Mouse (Mus musculus) retina, adult 2 months (tissue): ENCODE results near the gene Mrps36.
A peak's percentile ranks its signal among the peaks of the same experiment; 100 is the strongest.
"Not testable (repeated sequence)": the region's sequence is repeated elsewhere in the genome, so short reads cannot be mapped to it uniquely, and the experiment has no call there.

Experiments used
- DNase-seq: peaks from one replicate; pipeline ENCODE4 v3.0.0-alpha.2; 2012; ENCODE audit warnings: low read depth, low spot score

Gene Mrps36

GRCm38 (mm10) chr13:100744036-100744744, at the start of gene Mrps36:
Gene Mrps36 (minus strand): TSS chr13:100744659.
- DNase-seq = peak; percentile 79

GRCm38 (mm10) chr13:100789083-100789482, 44.6 kb upstream of the Mrps36 start:
- DNase-seq = no peak

- not testable (repeated sequence) for DNase-seq
Observed at GRCm38 (mm10) chr13:100788057-100788456, 43.6 kb upstream of the Mrps36 start.

GRCm38 (mm10) chr13:100787316-100788010, 43.0 kb upstream of the Mrps36 start:
- no peak for DNase-seq

GRCm38 (mm10) chr13:100786414-100786867, 42.0 kb upstream of the Mrps36 start, which contains the start of gene Ccnb1:
Gene Ccnb1 (minus strand): TSS chr13:100786570.
- DNase-seq = peak; percentile 74

GRCm38 (mm10) chr13:100785806-100786413, 41.5 kb upstream of the Mrps36 start:
- no peak for DNase-seq

GRCm38 (mm10) chr13:100777491-100777890, 33.0 kb upstream of the Mrps36 start:
- DNase-seq = no peak

- DNase-seq = no peak
Observed at GRCm38 (mm10) chr13:100776710-100777109, 32.3 kb upstream of the Mrps36 start.

- no peak for DNase-seq
Observed at GRCm38 (mm10) chr13:100776056-100776419, 31.6 kb upstream of the Mrps36 start.

- peak; percentile 46 for DNase-seq
Observed at GRCm38 (mm10) chr13:100775252-100776055, 31.0 kb upstream of the Mrps36 start, which contains the start of gene Cenph. Gene Cenph (minus strand): TSS chr13:100775899.

- no peak for DNase-seq
Observed at GRCm38 (mm10) chr13:100774704-100775103, 30.2 kb upstream of the Mrps36 start.

- no peak for DNase-seq
Observed at GRCm38 (mm10) chr13:100755329-100755728, 10.9 kb upstream of the Mrps36 start.

GRCm38 (mm10) chr13:100754186-100754585, 9.7 kb upstream of the Mrps36 start:
- no peak for DNase-seq

- no peak for DNase-seq
Observed at GRCm38 (mm10) chr13:100753011-100753410, 8.6 kb upstream of the Mrps36 start.

- DNase-seq = no peak
Observed at GRCm38 (mm10) chr13:100752529-100752928, 8.1 kb upstream of the Mrps36 start.

GRCm38 (mm10) chr13:100751402-100751801, 6.9 kb upstream of the Mrps36 start:
- no peak for DNase-seq

- no peak for DNase-seq
Observed at GRCm38 (mm10) chr13:100750799-100751198, 6.3 kb upstream of the Mrps36 start.

- no peak for DNase-seq
Observed at GRCm38 (mm10) chr13:100748638-100749037, 4.2 kb upstream of the Mrps36 start.

- DNase-seq = no peak
Observed at GRCm38 (mm10) chr13:100746090-100746489, 1.6 kb upstream of the Mrps36 start.

- no peak for DNase-seq
Observed at GRCm38 (mm10) chr13:100743346-100744035, 968 bp downstream of the Mrps36 start.

- DNase-seq = no peak
Observed at GRCm38 (mm10) chr13:100742831-100743230, 1.6 kb downstream of the Mrps36 start.
